Mouse (Mus musculus): ENCODE data around the gene Cntn5. TPM values are rescaled to one million over a fixed set of nuclear protein-coding genes. Genes with fewer than 3 reads are reported as not detected.

Cntn5 gene
- polyA plus RNA-seq, 1 experiment from 2014 or later = 0.41 TPM

Small RNAs within 50 kb of the gene (microRNA-seq; reads per million reads assigned to microRNA genes)
- not detected for gene Gm24496
- gene Gm25086 = not detected
- not detected for gene Gm26195
- gene Mir6237 = not detected
